Mouse (Mus musculus): Measurements from ENCODE around the gene Vsig2. TPM values are rescaled to one million over a fixed set of nuclear protein-coding genes. Genes with fewer than 3 reads are reported as not detected.

The Vsig2 gene
- polyA plus RNA-seq, 1 experiment from 2014 or later = 0.66 TPM

- peak; percentile 63 for ATAC-seq (replicated peaks; ENCODE audit: low FRiP score)
- H3K27me3 ChIP-seq (replicated peaks; ENCODE audit: control insufficient read depth, insufficient read depth, low read length) = no peaks in the 10 kb centered on the region
- H3K9me3 ChIP-seq (ENCODE audit: control insufficient read depth, low read length) = peaks cover 2% of the 10 kb centered on the region; the same call in 1 of the 2 replicates
- peaks cover 5% of the 10 kb centered on the region for H3K4me1 ChIP-seq (replicated peaks; ENCODE audit: control insufficient read depth, insufficient read depth, low read length)
- H3K27ac ChIP-seq (ENCODE audit: low read depth, low read length) = no peak overlapping the region
- 58% methylated on average over 2 of the region's 2 CpGs for WGBS
- H3K4me3 ChIP-seq (ENCODE audit: low read depth, low read length) = no peak overlapping the region
- no peak overlapping the region for H3K4me2 ChIP-seq
- no peak overlapping the region for H3K9ac ChIP-seq (ENCODE audit: low read depth, low read length)
- H3K36me3 ChIP-seq (ENCODE audit: control insufficient read depth, insufficient read depth, low read length) = no peaks in the 10 kb centered on the region
- no peak for DNase-seq (ENCODE audit: low spot score)
Measured at GRCm38 (mm10) chr9:37592025-37592424, 53.0 kb downstream of the Vsig2 start.

- WGBS = 34% methylated on average over 6 of the region's 6 CpGs
- ATAC-seq (replicated peaks; ENCODE audit: low FRiP score) = no peak
- Histone ChIP-seq H3K27me3 (replicated peaks; ENCODE audit: control insufficient read depth, insufficient read depth, low read length) (no peaks in the 10 kb centered on the region), H3K4me3 (ENCODE audit: low read depth, low read length) (no peak overlapping the region), H3K36me3 (ENCODE audit: control insufficient read depth, insufficient read depth, low read length) (no peaks in the 10 kb centered on the region), H3K9me3 (ENCODE audit: control insufficient read depth, low read length) (peaks cover 2% of the 10 kb centered on the region; the same call in 1 of the 2 replicates), H3K27ac (ENCODE audit: low read depth, low read length) (no peak overlapping the region), H3K4me2 (0 out of 2 replicates have a peak overlapping the region, but pooled peaks have one; percentile 9), H3K4me1 (replicated peaks; ENCODE audit: control insufficient read depth, insufficient read depth, low read length) (peaks cover 5% of the 10 kb centered on the region), H3K9ac (ENCODE audit: low read depth, low read length) (no peak overlapping the region)
- no peak for DNase-seq (ENCODE audit: low spot score)
Measured at GRCm38 (mm10) chr9:37592633-37593032, 53.6 kb downstream of the Vsig2 start.

- H3K4me3 ChIP-seq (ENCODE audit: low read depth, low read length) = no peak overlapping the region
- DNase-seq (ENCODE audit: low spot score) (no peak), ATAC-seq (replicated peaks; ENCODE audit: low FRiP score) (no peak)
- no peak overlapping the region for H3K27ac ChIP-seq (ENCODE audit: low read depth, low read length)
- H3K36me3 ChIP-seq (ENCODE audit: control insufficient read depth, insufficient read depth, low read length) = no peaks in the 10 kb centered on the region
- no peak overlapping the region for H3K9ac ChIP-seq (ENCODE audit: low read depth, low read length)
- peaks cover 5% of the 10 kb centered on the region for H3K4me1 ChIP-seq (replicated peaks; ENCODE audit: control insufficient read depth, insufficient read depth, low read length)
- 91% methylated on average over 3 of the region's 3 CpGs for WGBS
- no peak overlapping the region for H3K4me2 ChIP-seq
- no peaks in the 10 kb centered on the region for H3K27me3 ChIP-seq (replicated peaks; ENCODE audit: control insufficient read depth, insufficient read depth, low read length)
- H3K9me3 ChIP-seq (ENCODE audit: control insufficient read depth, low read length) = peaks cover 2% of the 10 kb centered on the region; the same call in 1 of the 2 replicates
Measured at GRCm38 (mm10) chr9:37593690-37594089, 54.6 kb downstream of the Vsig2 start.

Other genes starting within 250 kb of the Vsig2 start
- gene Ccdc15, start 190.8 kb upstream of the Vsig2 start, polyA plus RNA-seq (2014; fragmentation: Nextera tagmentation; extraction: Ambion mirVana) = 6.4 and 6.6 TPM in 2 replicates
- gene Hepacam, start 171.9 kb upstream of the Vsig2 start, polyA plus RNA-seq (2014; fragmentation: Nextera tagmentation; extraction: Ambion mirVana) = not detected in 2 replicates
- gene Robo4, start 137.4 kb upstream of the Vsig2 start, polyA plus RNA-seq (2014; fragmentation: Nextera tagmentation; extraction: Ambion mirVana) = 7.6 and 8.5 TPM in 2 replicates
- 0.18 and 0.32 TPM in 2 replicates for gene Robo3, start 106.0 kb upstream of the Vsig2 start, polyA plus RNA-seq (2014; fragmentation: Nextera tagmentation; extraction: Ambion mirVana)
- gene Msantd2, start 49.9 kb upstream of the Vsig2 start, polyA plus RNA-seq (2014; fragmentation: Nextera tagmentation; extraction: Ambion mirVana) = 13.2 and 17.7 TPM in 2 replicates
- gene Esam, start 11.2 kb upstream of the Vsig2 start, polyA plus RNA-seq (2014; fragmentation: Nextera tagmentation; extraction: Ambion mirVana) = 34.9 and 36.6 TPM in 2 replicates
- gene Nrgn, start 13.6 kb downstream of the Vsig2 start, polyA plus RNA-seq (2014; fragmentation: Nextera tagmentation; extraction: Ambion mirVana) = 20.8 and 23.6 TPM in 2 replicates
- gene Siae, start 16.4 kb downstream of the Vsig2 start, polyA plus RNA-seq (2014; fragmentation: Nextera tagmentation; extraction: Ambion mirVana) = 8.0 and 8.6 TPM in 2 replicates
- gene Spa17, start 74.5 kb downstream of the Vsig2 start, polyA plus RNA-seq (2014; fragmentation: Nextera tagmentation; extraction: Ambion mirVana) = 3.9 and 4.9 TPM in 2 replicates
- 127 and 128 TPM in 2 replicates for gene Tbrg1, start 118.1 kb downstream of the Vsig2 start, polyA plus RNA-seq (2014; fragmentation: Nextera tagmentation; extraction: Ambion mirVana)
- not detected in 2 replicates for gene Panx3, start 130.0 kb downstream of the Vsig2 start, polyA plus RNA-seq (2014; fragmentation: Nextera tagmentation; extraction: Ambion mirVana)
- gene Olfr160, start 177.0 kb downstream of the Vsig2 start, polyA plus RNA-seq (2014; fragmentation: Nextera tagmentation; extraction: Ambion mirVana) = not detected in 2 replicates
- gene Olfr874, start 205.9 kb downstream of the Vsig2 start, polyA plus RNA-seq (2014; fragmentation: Nextera tagmentation; extraction: Ambion mirVana) = not detected in 2 replicates
- gene Olfr875, start 232.6 kb downstream of the Vsig2 start, polyA plus RNA-seq (2014; fragmentation: Nextera tagmentation; extraction: Ambion mirVana) = not detected in 2 replicates